In genomic region chr5:5559079-5559740, GRCm38 (mm10) we compare ENCODE assay signal across 8 mouse cellular contexts. TPM values are rescaled to one million over a fixed set of nuclear protein-coding genes. Genes with fewer than 3 reads are reported as not detected.
A peak's percentile ranks its signal among the peaks of the same experiment; 100 is the strongest.
DNase-seq lines count a peak whose midpoint lies in the region; ATAC-seq lines count a peak whose summit lies in the region.

Gtpbp10 (minus strand) TSS chr5:5559538.

- WGBS in hindbrain, embryonic 14.5 days = under 1% methylated on average over 43 of the region's 43 CpGs

- no peaks in the 10 kb centered on the region for H3K27me3 ChIP-seq in hindbrain, embryonic 14.5 days (ENCODE audit: control insufficient read depth, insufficient read depth, low read length)

- H3K4me2 ChIP-seq in hindbrain, embryonic 14.5 days (replicated peaks) = peak within 1 kb of the TSS; percentile 76

- peaks cover 12% of the 10 kb centered on the region for H3K4me1 ChIP-seq in hindbrain, embryonic 14.5 days (replicated peaks; ENCODE audit: control insufficient read depth, insufficient read depth, low read length)

- peak within 1 kb of the TSS; percentile 75 for H3K9ac ChIP-seq in hindbrain, embryonic 14.5 days

- peaks cover 15% of the 10 kb centered on the region for H3K36me3 ChIP-seq in hindbrain, embryonic 14.5 days (replicated peaks; ENCODE audit: control insufficient read depth, insufficient read depth)

- ATAC-seq in hindbrain, embryonic 14.5 days (ENCODE audit: low FRiP score) = peak; percentile 99

- DNase-seq in ZHBTc4 (ENCODE audit: low read depth, low spot score) = peak; percentile 97
- DNase-seq in cerebellum, postnatal 4 days (ENCODE audit: low spot score in 2 of 2) = peak; percentile 91 to 94
- DNase-seq in frontal cortex, postnatal 36 days (ENCODE audit: low spot score in 2 of 2) = peak; percentile 93 to 94
- DNase-seq in hindbrain, embryonic 14.5 days (ENCODE audit: low spot score) = peak; percentile 97
- peak; percentile 92 to 96 for DNase-seq in layer of hippocampus, postnatal 25 days (ENCODE audit: extremely low spot score in 1 of 2, low spot score in 1 of 2)
- DNase-seq in lung, postnatal 14 days = peak; percentile 93
- peak; percentile 92 for DNase-seq in ovary, postnatal 36 days (ENCODE audit: low spot score)
- DNase-seq in thymus, postnatal 14 days = peak; percentile 92

- H3K27ac ChIP-seq in hindbrain, embryonic 14.5 days = peak within 1 kb of the TSS; percentile 67

- peak within 1 kb of the TSS; percentile 72 for H3K4me3 ChIP-seq in hindbrain, embryonic 14.5 days (replicated peaks; ENCODE audit: low read length)

- H3K9me3 ChIP-seq in hindbrain, embryonic 14.5 days (ENCODE audit: control insufficient read depth, low read length) = no peaks in the 10 kb centered on the region

RNA-seq across cellular contexts. Expression of gene Gtpbp10, which starts in this region (rescaled TPM):
- 21.7 and 22.0 TPM in 2 replicates for polyA plus RNA-seq in hindbrain, embryonic 14.5 days (2014; fragmentation: Nextera tagmentation; extraction: Ambion mirVana)
- 10 to 100 TPM in 1 of 2 experiments, 1 to 10 TPM in 1; 9.9 to 10.8 TPM for total RNA-seq in layer of hippocampus, postnatal 25 days (2021)

Comparison
In these comparisons a context has a peak if more than half of its experiments do, and no peak if none do; other contexts are left out.
1. Peak in every context shown above with its lines: DNase-seq, ATAC-seq, H3K4me3 ChIP-seq and H3K27ac ChIP-seq.